In the genomic region with DNA sequence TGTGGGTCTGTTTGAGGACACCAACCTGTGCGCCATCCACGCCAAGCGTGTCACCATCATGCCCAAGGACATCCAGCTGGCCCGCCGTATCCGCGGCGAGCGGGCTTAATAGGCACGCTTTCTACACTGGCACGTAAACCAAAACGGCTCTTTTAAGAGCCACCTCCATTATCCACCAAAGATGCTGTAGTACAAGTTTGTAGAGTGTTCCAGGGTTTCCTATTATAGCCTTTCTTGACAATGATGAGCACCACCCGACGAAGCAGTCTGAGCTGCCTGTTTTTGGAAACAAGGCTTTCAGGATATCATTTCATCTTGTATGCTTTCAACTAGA, we compare ENCODE assay signal across 8 mouse cellular contexts. TPM values are rescaled to one million over a fixed set of nuclear protein-coding genes. Genes with fewer than 3 reads are reported as not detected.
DNase-seq lines count a peak whose midpoint lies in the region; ATAC-seq and TF ChIP-seq lines count a peak whose summit lies in the region.
"Not testable (repeated sequence)": the region's sequence is repeated elsewhere in the genome, so short reads cannot be mapped to it uniquely, and the experiment has no call there.

No protein-coding gene starts in this region.

- H3K9ac ChIP-seq in MEL (ENCODE audit: control insufficient read depth, low read depth, low read length, poor library complexity, severe bottlenecking), result peak overlapping the region; percentile 75
- peak overlapping the region; percentile 76 for H3K9ac ChIP-seq in embryonic facial prominence, embryonic 13.5 days
- peak overlapping the region; percentile 63 for H3K9ac ChIP-seq in hindbrain, embryonic 14.5 days
- H3K9ac ChIP-seq in liver, postnatal 0 days (replicated peaks), result peak overlapping the region; percentile 81
- H3K9ac ChIP-seq in midbrain, embryonic 16.5 days (ENCODE audit: low read depth, low read length), result not testable (repeated sequence)
- H3K9ac ChIP-seq in stomach, embryonic 16.5 days (ENCODE audit: low read length), result peak overlapping the region; percentile 55; the same call in 1 of the 2 replicates

- 0% methylated on average over 13 of the region's 14 CpGs for WGBS in embryonic facial prominence, embryonic 13.5 days
- WGBS in hindbrain, embryonic 14.5 days, result under 1% methylated on average over 14 of the region's 14 CpGs
- WGBS in liver, postnatal 0 days (ENCODE audit: insufficient replicate concordance), result 0% methylated on average over 11 of the region's 14 CpGs
- 0% methylated on average over 11 of the region's 14 CpGs for WGBS in midbrain, embryonic 16.5 days
- WGBS in stomach, embryonic 16.5 days, result 0% methylated on average over 11 of the region's 14 CpGs

- peaks cover 0 to 28% of the 10 kb centered on the region in 2 experiments; a peak in 2 of 4 replicates for H3K36me3 ChIP-seq in MEL (ENCODE audit: control insufficient read depth in 1 of 2, insufficient read depth in 2 of 2, low read length in 2 of 2)
- H3K36me3 ChIP-seq in embryonic facial prominence, embryonic 13.5 days; hindbrain, embryonic 14.5 days (replicated peaks; ENCODE audit: control insufficient read depth, insufficient read depth); liver, postnatal 0 days (replicated peaks; ENCODE audit: insufficient read depth, low read length); midbrain, embryonic 16.5 days (ENCODE audit: control insufficient read depth, insufficient read depth, low read length); stomach, embryonic 16.5 days (ENCODE audit: control insufficient read depth, insufficient read depth, low read length): not testable (repeated sequence)

- not testable (repeated sequence) for H3K9me3 ChIP-seq in MEL (replicated peaks; ENCODE audit: insufficient read depth, low read length); embryonic facial prominence, embryonic 13.5 days; hindbrain, embryonic 14.5 days (ENCODE audit: control insufficient read depth, low read length); liver, postnatal 0 days (ENCODE audit: low read length); midbrain, embryonic 16.5 days (replicated peaks; ENCODE audit: control insufficient read depth, low read length, poor library complexity, severe bottlenecking); stomach, embryonic 16.5 days (replicated peaks; ENCODE audit: control insufficient read depth, low read length)

- H3K4me2 ChIP-seq in embryonic facial prominence, embryonic 13.5 days, result peak overlapping the region; percentile 69
- H3K4me2 ChIP-seq in hindbrain, embryonic 14.5 days (replicated peaks), result peak overlapping the region; percentile 82
- H3K4me2 ChIP-seq in liver, postnatal 0 days (ENCODE audit: low read depth, low read length), result peak overlapping the region; percentile 77; the same call in 1 of the 2 replicates
- H3K4me2 ChIP-seq in midbrain, embryonic 16.5 days (ENCODE audit: low read length), result peak overlapping the region; percentile 46
- H3K4me2 ChIP-seq in stomach, embryonic 16.5 days (ENCODE audit: low read depth, low read length), result 0 out of 2 replicates have a peak overlapping the region, but pooled peaks have one; percentile 35

- not testable (repeated sequence) for H3K79me2 ChIP-seq in MEL (ENCODE audit: control insufficient read depth, insufficient read depth, low read length, poor library complexity)

- TF ChIP-seq CTCF in MEL (IDR thresholded peaks at IDR 0.05 in 2 of 3, conservative IDR thresholded peaks at IDR 0.05 in 1 of 3; ENCODE audit: control insufficient read depth in 1 of 3, insufficient read depth in 1 of 3, low read depth in 2 of 3, low read length in 3 of 3, poor library complexity in 1 of 3, severe bottlenecking in 1 of 3); gastrocnemius, adult 2 months (IDR thresholded peaks at IDR 0.05); layer of hippocampus, adult 2 months (conservative IDR thresholded peaks at IDR 0.05); liver, postnatal 0 days (IDR thresholded peaks at IDR 0.05; ENCODE audit: low read depth): not testable (repeated sequence)

- TF ChIP-seq RAD21 in MEL (IDR thresholded peaks at IDR 0.05; ENCODE audit: low read depth, low read length), result not testable (repeated sequence)

- intact Hi-C loops in gastrocnemius, adult 2 months (cut with DNase I), result not testable (repeated sequence)

- not testable (repeated sequence) for H3K4me1 ChIP-seq in MEL (ENCODE audit: control insufficient read depth in 1 of 2, insufficient read depth in 2 of 2, low read length in 2 of 2); embryonic facial prominence, embryonic 13.5 days; hindbrain, embryonic 14.5 days (replicated peaks; ENCODE audit: control insufficient read depth, insufficient read depth, low read length); liver, postnatal 0 days (ENCODE audit: insufficient read depth); midbrain, embryonic 16.5 days (ENCODE audit: control insufficient read depth, insufficient read depth, low read length); stomach, embryonic 16.5 days (ENCODE audit: control insufficient read depth, insufficient read depth, low read length)

- peak overlapping the region; percentile 91 for H3K27ac ChIP-seq in MEL (ENCODE audit: control insufficient read depth, low read depth, low read length)
- H3K27ac ChIP-seq in embryonic facial prominence, embryonic 13.5 days, result peak overlapping the region; percentile 97
- H3K27ac ChIP-seq in gastrocnemius, adult 2 months, result peak overlapping the region; percentile 96
- H3K27ac ChIP-seq in hindbrain, embryonic 14.5 days, result peak overlapping the region; percentile 86
- peak overlapping the region; percentile 83 for H3K27ac ChIP-seq in layer of hippocampus, adult 2 months
- H3K27ac ChIP-seq in liver, postnatal 0 days (ENCODE audit: low read depth), result peak overlapping the region; percentile 93
- peak overlapping the region; percentile 88 for H3K27ac ChIP-seq in midbrain, embryonic 16.5 days (ENCODE audit: low read length)
- peak overlapping the region; percentile 60; the same call in 1 of the 2 replicates for H3K27ac ChIP-seq in stomach, embryonic 16.5 days (ENCODE audit: low read length)

- DNase-seq in MEL (ENCODE audit: low read depth, low spot score), result peak; percentile 61
- DNase-seq in gastrocnemius, adult 2 months; hindbrain, embryonic 14.5 days (ENCODE audit: low spot score); layer of hippocampus, adult 2 months (ENCODE audit: low spot score in 2 of 2); liver, postnatal 0 days: not testable (repeated sequence)

- not testable (repeated sequence) for H3K27me3 ChIP-seq in MEL (ENCODE audit: control insufficient read depth in 1 of 2, insufficient read depth in 2 of 2, low read length in 2 of 2); embryonic facial prominence, embryonic 13.5 days; hindbrain, embryonic 14.5 days (ENCODE audit: control insufficient read depth, insufficient read depth, low read length); liver, postnatal 0 days (ENCODE audit: insufficient read depth, low read length); midbrain, embryonic 16.5 days (ENCODE audit: control insufficient read depth, insufficient read depth, low read depth, low read length); stomach, embryonic 16.5 days (ENCODE audit: control insufficient read depth, insufficient read depth, low read length)

- TF ChIP-seq EP300 in MEL (IDR thresholded peaks at IDR 0.05; ENCODE audit: low read depth in 1 of 2, low read length in 2 of 2); liver, postnatal 0 days (IDR thresholded peaks at IDR 0.05; ENCODE audit: low read depth): not testable (repeated sequence)

- not testable (repeated sequence) for ATAC-seq in embryonic facial prominence, embryonic 13.5 days (ENCODE audit: insufficient number of reproducible peaks, insufficient read depth, low FRiP score, low TSS enrichment, low read depth); hindbrain, embryonic 14.5 days (ENCODE audit: low FRiP score); liver, postnatal 0 days; midbrain, embryonic 16.5 days
- ATAC-seq in stomach, embryonic 16.5 days (ENCODE audit: insufficient read depth, low FRiP score), result 0 out of 2 replicates have a peak, but pooled peaks have one; percentile 3

- H3K4me3 ChIP-seq in MEL (ENCODE audit: control insufficient read depth in 1 of 2, insufficient read depth in 1 of 2, low read depth in 2 of 2, low read length in 2 of 2), result peak overlapping the region in 1 of 2 experiments; percentile 50; a peak in 1 of 4 replicates
- peak overlapping the region; percentile 51 for H3K4me3 ChIP-seq in embryonic facial prominence, embryonic 13.5 days
- peak overlapping the region; percentile 74 for H3K4me3 ChIP-seq in gastrocnemius, adult 2 months
- H3K4me3 ChIP-seq in hindbrain, embryonic 14.5 days (replicated peaks; ENCODE audit: low read length), result peak overlapping the region; percentile 44
- peak overlapping the region; percentile 70 for H3K4me3 ChIP-seq in layer of hippocampus, adult 2 months
- H3K4me3 ChIP-seq in liver, postnatal 0 days (ENCODE audit: low read depth, low read length), result peak overlapping the region; percentile 49
- H3K4me3 ChIP-seq in midbrain, embryonic 16.5 days (ENCODE audit: low read depth, low read length), result peak overlapping the region; percentile 48
- H3K4me3 ChIP-seq in stomach, embryonic 16.5 days (replicated peaks; ENCODE audit: low read length), result peak overlapping the region; percentile 51

- TF ChIP-seq POLR2A in MEL (IDR thresholded peaks at IDR 0.05; ENCODE audit: control insufficient read depth in 1 of 2, insufficient read depth in 1 of 2, low read depth in 1 of 2, low read length in 2 of 2, poor library complexity in 1 of 2), result peak in 1 of 2 experiments; percentile 80; a peak in 2 of 4 replicates

RNA-seq across cellular contexts. Expression of a gene that starts 0.9 kb away (rescaled TPM):
- total RNA-seq in MEL (2012; rRNA removed), result 541 and 709 TPM in 2 replicates
- 1 to 10 TPM in 1 of 2 experiments, not detected in 1; 1.2 TPM for polyA plus RNA-seq in MEL (2012; ENCODE audit: insufficient read depth in 1 of 2, insufficient read length in 2 of 2, low read depth in 1 of 2, low replicate concordance in 2 of 2, missing spikeins in 1 of 2)
- 1.2 and 1.3 TPM in 2 replicates for polyA plus RNA-seq in embryonic facial prominence, embryonic 13.5 days (2015; fragmentation: Nextera tagmentation; extraction: Ambion mirVana)
- 1 to 10 TPM; 2.9 to 4.0 TPM for total RNA-seq in gastrocnemius, adult 2 months (2021)
- polyA plus RNA-seq in hindbrain, embryonic 14.5 days (2014; fragmentation: Nextera tagmentation; extraction: Ambion mirVana), result 0.28 and 0.29 TPM in 2 replicates
- 10 to 100 TPM; 17.7 to 18.3 TPM for total RNA-seq in layer of hippocampus, adult 2 months (2021)
- 1.3 and 1.5 TPM in 2 replicates for polyA plus RNA-seq in liver, postnatal 0 days (2015; fragmentation: Nextera tagmentation; extraction: Ambion mirVana)
- not detected in 2 replicates for polyA plus RNA-seq in midbrain, embryonic 16.5 days (2015; fragmentation: Nextera tagmentation; extraction: Ambion mirVana)
- 0.81 and 0.90 TPM in 2 replicates for polyA plus RNA-seq in stomach, embryonic 16.5 days (2015; fragmentation: Nextera tagmentation; extraction: Ambion mirVana)

RNA-seq across cellular contexts. Expression of a gene that starts 1.6 kb away (rescaled TPM):
- total RNA-seq in MEL (2012; rRNA removed), result 275 and 350 TPM in 2 replicates
- under 1 TPM in 1 of 2 experiments, not detected in 1; 0.70 TPM for polyA plus RNA-seq in MEL (2012; ENCODE audit: insufficient read depth in 1 of 2, insufficient read length in 2 of 2, low read depth in 1 of 2, low replicate concordance in 2 of 2, missing spikeins in 1 of 2)
- 0.98 and 1.4 TPM in 2 replicates for polyA plus RNA-seq in embryonic facial prominence, embryonic 13.5 days (2015; fragmentation: Nextera tagmentation; extraction: Ambion mirVana)
- total RNA-seq in gastrocnemius, adult 2 months (2021), result 1 to 10 TPM in 1 of 2 experiments, under 1 TPM in 1; 0.94 to 1.0 TPM
- polyA plus RNA-seq in hindbrain, embryonic 14.5 days (2014; fragmentation: Nextera tagmentation; extraction: Ambion mirVana), result 0.22 TPM in 1 of 2 replicates, not detected in the other
- 1 to 10 TPM in 1 of 2 experiments, under 1 TPM in 1; 0.39 to 1.2 TPM for total RNA-seq in layer of hippocampus, adult 2 months (2021)
- polyA plus RNA-seq in liver, postnatal 0 days (2015; fragmentation: Nextera tagmentation; extraction: Ambion mirVana), result 0.58 and 0.64 TPM in 2 replicates
- 0.27 TPM in 1 of 2 replicates, not detected in the other for polyA plus RNA-seq in midbrain, embryonic 16.5 days (2015; fragmentation: Nextera tagmentation; extraction: Ambion mirVana)
- 1.1 and 1.4 TPM in 2 replicates for polyA plus RNA-seq in stomach, embryonic 16.5 days (2015; fragmentation: Nextera tagmentation; extraction: Ambion mirVana)

RNA-seq across cellular contexts. Expression of a gene that starts 6.7 kb away (rescaled TPM):
- 3,786 and 4,217 TPM in 2 replicates for total RNA-seq in MEL (2012; rRNA removed)
- 10 to 100 TPM in 1 of 2 experiments, not detected in 1; 14.4 TPM for polyA plus RNA-seq in MEL (2012; ENCODE audit: insufficient read depth in 1 of 2, insufficient read length in 2 of 2, low read depth in 1 of 2, low replicate concordance in 2 of 2, missing spikeins in 1 of 2)
- 2.9 TPM in 1 of 2 replicates, not detected in the other for polyA plus RNA-seq in embryonic facial prominence, embryonic 13.5 days (2015; fragmentation: Nextera tagmentation; extraction: Ambion mirVana)
- 1 to 10 TPM; 7.8 to 8.7 TPM for total RNA-seq in gastrocnemius, adult 2 months (2021)
- polyA plus RNA-seq in hindbrain, embryonic 14.5 days (2014; fragmentation: Nextera tagmentation; extraction: Ambion mirVana), result not detected in 2 replicates
- total RNA-seq in layer of hippocampus, adult 2 months (2021), result 100 to 1,000 TPM; 150 to 167 TPM
- polyA plus RNA-seq in liver, postnatal 0 days (2015; fragmentation: Nextera tagmentation; extraction: Ambion mirVana), result 1.1 and 1.2 TPM in 2 replicates
- polyA plus RNA-seq in midbrain, embryonic 16.5 days (2015; fragmentation: Nextera tagmentation; extraction: Ambion mirVana), result not detected in 2 replicates
- polyA plus RNA-seq in stomach, embryonic 16.5 days (2015; fragmentation: Nextera tagmentation; extraction: Ambion mirVana), result 1.6 TPM in 1 of 2 replicates, not detected in the other

RNA-seq across cellular contexts. Expression of a gene that starts 8.3 kb away (rescaled TPM):
- total RNA-seq in MEL (2012; rRNA removed), result 115 and 134 TPM in 2 replicates
- under 1 TPM in 1 of 2 experiments, not detected in 1; 0.24 TPM for polyA plus RNA-seq in MEL (2012; ENCODE audit: insufficient read depth in 1 of 2, insufficient read length in 2 of 2, low read depth in 1 of 2, low replicate concordance in 2 of 2, missing spikeins in 1 of 2)
- polyA plus RNA-seq in embryonic facial prominence, embryonic 13.5 days (2015; fragmentation: Nextera tagmentation; extraction: Ambion mirVana), result 0.52 and 0.61 TPM in 2 replicates
- total RNA-seq in gastrocnemius, adult 2 months (2021), result under 1 TPM; 0.56 to 0.81 TPM
- 0.12 and 0.17 TPM in 2 replicates for polyA plus RNA-seq in hindbrain, embryonic 14.5 days (2014; fragmentation: Nextera tagmentation; extraction: Ambion mirVana)
- 1 to 10 TPM; 4.6 to 5.5 TPM for total RNA-seq in layer of hippocampus, adult 2 months (2021)
- 0.43 and 0.51 TPM in 2 replicates for polyA plus RNA-seq in liver, postnatal 0 days (2015; fragmentation: Nextera tagmentation; extraction: Ambion mirVana)
- 0.07 TPM in 1 of 2 replicates, not detected in the other for polyA plus RNA-seq in midbrain, embryonic 16.5 days (2015; fragmentation: Nextera tagmentation; extraction: Ambion mirVana)
- polyA plus RNA-seq in stomach, embryonic 16.5 days (2015; fragmentation: Nextera tagmentation; extraction: Ambion mirVana), result 0.67 and 0.93 TPM in 2 replicates

RNA-seq across cellular contexts. Expression of a gene that starts 9.5 kb away (rescaled TPM):
- total RNA-seq in MEL (2012; rRNA removed), result 441 and 728 TPM in 2 replicates
- polyA plus RNA-seq in MEL (2012; ENCODE audit: insufficient read depth in 1 of 2, insufficient read length in 2 of 2, low read depth in 1 of 2, low replicate concordance in 2 of 2, missing spikeins in 1 of 2), result 1 to 10 TPM in 1 of 2 experiments, not detected in 1; 5.2 TPM
- polyA plus RNA-seq in embryonic facial prominence, embryonic 13.5 days (2015; fragmentation: Nextera tagmentation; extraction: Ambion mirVana), result 5.3 and 6.7 TPM in 2 replicates
- not detected for total RNA-seq in gastrocnemius, adult 2 months (2021)
- polyA plus RNA-seq in hindbrain, embryonic 14.5 days (2014; fragmentation: Nextera tagmentation; extraction: Ambion mirVana), result 1.2 TPM in 1 of 2 replicates, not detected in the other
- total RNA-seq in layer of hippocampus, adult 2 months (2021), result 1 to 10 TPM; 3.6 to 5.5 TPM
- 3.7 and 6.3 TPM in 2 replicates for polyA plus RNA-seq in liver, postnatal 0 days (2015; fragmentation: Nextera tagmentation; extraction: Ambion mirVana)
- polyA plus RNA-seq in midbrain, embryonic 16.5 days (2015; fragmentation: Nextera tagmentation; extraction: Ambion mirVana), result not detected in 2 replicates
- polyA plus RNA-seq in stomach, embryonic 16.5 days (2015; fragmentation: Nextera tagmentation; extraction: Ambion mirVana), result 4.7 and 6.1 TPM in 2 replicates
